Mouse (Mus musculus) erythroblast, adult 5-6 weeks (primary cell): ENCODE measurements around the gene Ifit3b. TPM values are rescaled to one million over a fixed set of nuclear protein-coding genes. Genes with fewer than 3 reads are reported as not detected.
A peak's percentile ranks its signal among the peaks of the same experiment; 100 is the strongest.
"Not testable (repeated sequence)": the region's sequence is repeated elsewhere in the genome, so short reads cannot be mapped to it uniquely, and the experiment has no call there.

Experiments used
- ATAC-seq: replicated peaks from 2 replicates; pipeline ENCODE4 v1.8.0; 2016; ENCODE audit warnings: moderate number of reproducible peaks, mild to moderate bottlenecking, moderate TSS enrichment, inconsistent platforms; ENCODE audit not compliant: poor library complexity, low FRiP score, severe bottlenecking
- total RNA-seq, 2 experiments: library from RNA; stranded (forward) in 1 of 2; stranded (reverse) in 1 of 2; fragments of 150-400 nt in 1 of 2; fragments of 200-764, 138-1000 nt in 1 of 2; gene quantifications; 2 replicates each; pipeline versions ENCODE4 v1.2.3 to v1.2.4; 2015 to 2017; ENCODE audit warnings: low replicate concordance in 2 of 2

The Ifit3b gene
- not detected in 2 replicates for total RNA-seq (2015; ENCODE audit: low replicate concordance)
- 0.56 and 0.77 TPM in 2 replicates for total RNA-seq (2017; ENCODE audit: low replicate concordance)

- ATAC-seq, result not testable (repeated sequence)
Observed at GRCm38 (mm10) chr19:34607237-34608051, at the start of gene Ifit3b. TSS of gene Ifit3b (plus strand) at chr19:34607970.

DNA sequence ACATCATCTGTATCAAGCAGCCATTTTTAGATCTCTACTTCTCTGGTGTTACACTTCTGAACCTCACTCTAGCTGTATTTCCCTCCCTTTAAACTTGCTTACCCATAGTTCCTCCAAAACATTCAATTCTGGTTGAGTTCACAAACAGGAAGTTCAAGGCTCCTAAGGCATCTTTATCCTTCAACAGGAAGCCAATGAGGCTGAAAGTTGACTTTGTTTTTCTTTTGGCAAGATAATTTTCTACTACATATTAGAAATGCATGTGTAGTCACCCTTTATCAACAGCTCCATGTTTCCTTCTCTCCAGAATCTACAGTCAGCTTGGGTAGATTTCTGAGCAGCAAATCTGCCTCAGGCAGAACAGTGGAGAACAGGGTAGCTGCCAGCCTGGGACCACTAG is 45.2 kb upstream of the Ifit3b start:
- no peak for ATAC-seq

- ATAC-seq, result no peak
Observed at GRCm38 (mm10) chr19:34566178-34566784, 41.5 kb upstream of the Ifit3b start.

DNA sequence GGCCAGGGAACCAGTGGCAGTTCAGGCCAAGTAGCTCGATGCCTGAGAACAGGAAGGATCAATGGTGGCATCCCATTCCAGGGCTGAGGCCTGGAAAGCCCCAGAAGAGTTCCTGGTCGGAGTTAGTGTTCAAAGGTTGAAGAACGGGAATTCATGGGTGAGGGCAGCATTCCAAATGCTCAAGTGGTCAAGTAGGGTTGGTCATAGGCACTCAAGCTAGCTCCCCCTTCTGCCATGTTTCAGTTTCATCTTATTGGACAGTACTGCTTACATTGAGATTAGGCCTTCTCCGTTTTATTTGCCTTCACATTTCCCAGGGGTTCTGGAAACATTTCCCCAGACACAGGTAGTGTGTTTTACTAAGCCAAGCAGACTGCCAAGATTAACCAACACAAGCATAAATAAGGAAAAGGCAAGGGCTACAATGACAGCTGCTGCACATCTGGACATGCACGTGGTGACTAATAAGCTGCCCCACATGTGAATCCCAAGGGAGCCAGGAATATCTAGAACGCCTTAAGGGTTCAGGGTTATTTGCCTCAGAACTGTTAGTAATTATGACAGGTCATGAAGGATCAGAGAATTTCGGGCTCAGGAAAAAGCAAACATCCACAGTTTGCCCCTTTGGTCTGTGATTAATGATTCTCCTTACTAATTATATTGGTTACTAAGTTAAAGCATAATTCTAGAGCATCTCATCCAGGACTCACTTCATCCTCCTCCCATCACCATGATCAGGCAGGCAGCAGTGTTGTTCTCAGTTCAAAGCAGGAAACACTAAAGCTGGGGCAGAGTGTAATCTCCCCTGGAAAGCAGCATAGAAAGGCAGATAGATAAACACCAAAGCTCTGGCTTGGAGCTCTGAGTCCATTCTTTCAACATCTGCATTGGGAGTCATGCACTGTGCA is 38.5 kb upstream of the Ifit3b start:
- no peak for ATAC-seq

- ATAC-seq, result no peak
Observed at GRCm38 (mm10) chr19:34569896-34570476, 37.8 kb upstream of the Ifit3b start.

- no peak for ATAC-seq
Observed at GRCm38 (mm10) chr19:34571080-34571479, 36.7 kb upstream of the Ifit3b start.

DNA sequence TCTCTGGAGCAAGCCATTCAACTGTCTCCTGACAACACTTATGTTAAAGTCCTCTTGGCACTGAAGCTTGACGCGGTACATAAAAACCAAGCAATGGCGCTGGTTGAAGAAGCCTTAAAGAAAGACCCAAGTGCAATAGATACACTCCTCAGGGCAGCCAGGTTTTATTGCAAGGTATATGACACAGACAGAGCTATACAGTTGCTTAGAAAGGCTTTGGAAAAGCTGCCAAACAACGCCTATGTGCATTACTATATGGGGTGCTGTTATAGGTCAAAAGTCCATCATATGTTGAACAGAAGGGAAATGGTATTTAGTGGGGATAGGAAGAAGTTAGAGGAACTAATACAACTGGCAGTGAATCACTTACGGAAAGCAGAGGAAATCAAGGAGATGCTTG is 34.1 kb upstream of the Ifit3b start:
- ATAC-seq, result no peak

GRCm38 (mm10) chr19:34577121-34577520 is 30.6 kb upstream of the Ifit3b start:
- no peak for ATAC-seq

GRCm38 (mm10) chr19:34582696-34583095 is 25.1 kb upstream of the Ifit3b start:
- ATAC-seq, result not testable (repeated sequence)

DNA sequence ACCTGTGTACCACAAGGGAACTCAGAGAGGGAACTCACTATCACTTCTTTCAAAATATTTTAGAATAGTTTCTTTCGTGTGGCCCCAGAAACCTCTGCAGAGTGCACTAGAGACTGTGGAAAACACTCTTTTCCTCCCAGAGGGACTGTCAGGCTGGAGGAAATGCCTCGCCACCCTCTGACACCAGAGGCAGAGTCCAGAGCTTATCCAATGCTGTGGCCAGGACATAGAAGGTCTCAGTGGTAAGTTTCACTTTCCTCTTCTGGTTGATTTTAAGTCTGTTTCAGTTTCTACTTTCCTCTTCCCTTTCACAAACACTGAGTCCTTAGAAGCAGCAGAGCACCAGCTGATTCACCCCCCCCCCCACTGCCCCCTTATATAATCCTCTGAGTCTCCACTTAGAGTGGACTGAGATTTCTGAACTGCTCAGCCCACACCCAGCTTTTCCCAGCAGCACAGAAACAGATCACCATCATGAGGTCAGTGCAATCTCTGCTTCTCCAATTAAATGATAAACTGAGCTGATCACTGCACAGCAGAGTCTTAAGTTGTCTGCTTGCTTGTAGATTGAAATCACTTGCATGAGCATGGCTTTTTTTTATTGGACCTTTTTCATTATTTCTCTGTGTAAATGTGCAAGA is 24.5 kb upstream of the Ifit3b start, which contains the start of gene Ifit3:
Gene Ifit3, plus strand, starts transcription at position 406 of the 641 bp plus-strand sequence.
- ATAC-seq, result not testable (repeated sequence)

DNA sequence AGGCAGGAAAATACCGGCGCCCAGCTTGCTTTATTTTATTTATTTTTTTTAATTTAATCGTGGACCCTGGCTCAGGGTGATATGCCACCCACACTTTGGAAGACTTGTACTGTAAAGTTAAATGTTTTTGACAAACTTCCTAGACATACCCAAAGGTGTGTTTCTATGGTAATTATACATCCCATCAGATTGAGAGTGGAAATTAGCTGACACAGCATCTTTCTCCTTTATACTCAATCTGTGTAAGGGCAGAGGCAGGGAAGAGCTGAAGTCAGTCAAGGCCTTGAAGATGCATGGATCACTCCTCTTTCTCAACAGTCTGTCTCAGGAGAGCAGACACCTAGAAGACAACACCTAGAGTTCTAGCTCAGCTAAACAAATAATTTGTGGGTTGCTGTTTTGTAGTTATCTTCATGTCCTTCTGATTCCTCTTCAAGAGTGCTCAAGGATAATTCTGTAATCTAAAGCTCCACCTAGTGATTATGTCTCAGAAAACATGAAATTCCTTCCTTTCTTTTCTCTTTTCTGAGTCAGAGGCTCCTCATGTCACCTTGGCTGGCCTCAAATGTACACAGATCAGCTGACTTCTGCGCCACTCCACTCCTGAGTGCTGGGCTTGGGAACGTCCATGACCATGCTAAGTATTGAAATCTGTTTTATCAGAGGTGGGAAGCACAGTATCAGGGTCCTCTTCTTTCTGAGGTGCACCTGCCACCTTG is 21.9 kb upstream of the Ifit3b start:
- ATAC-seq, result not testable (repeated sequence)

GRCm38 (mm10) chr19:34587898-34588692 is 19.7 kb upstream of the Ifit3b start:
- not testable (repeated sequence) for ATAC-seq

DNA sequence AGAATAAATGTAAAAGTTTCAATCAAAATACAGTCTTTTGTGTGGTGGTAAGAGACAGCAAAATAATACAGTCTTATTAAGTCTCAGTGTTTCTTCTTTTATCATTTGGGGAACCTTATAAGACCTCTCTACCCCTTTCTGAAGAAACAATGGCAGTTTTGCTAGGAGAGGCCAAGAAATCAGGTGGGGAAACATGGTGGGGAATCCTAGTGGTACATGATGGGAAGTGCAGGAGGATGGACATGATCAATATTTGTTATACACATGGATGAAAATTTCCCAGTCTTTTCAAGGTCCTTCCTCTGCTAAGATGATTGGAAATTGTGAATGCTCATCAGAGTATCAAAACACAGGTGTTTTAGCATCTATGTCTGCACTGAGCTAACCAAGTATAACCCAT is 18.8 kb upstream of the Ifit3b start:
- ATAC-seq, result peak; percentile 14; the same call in 1 of the 2 replicates

DNA sequence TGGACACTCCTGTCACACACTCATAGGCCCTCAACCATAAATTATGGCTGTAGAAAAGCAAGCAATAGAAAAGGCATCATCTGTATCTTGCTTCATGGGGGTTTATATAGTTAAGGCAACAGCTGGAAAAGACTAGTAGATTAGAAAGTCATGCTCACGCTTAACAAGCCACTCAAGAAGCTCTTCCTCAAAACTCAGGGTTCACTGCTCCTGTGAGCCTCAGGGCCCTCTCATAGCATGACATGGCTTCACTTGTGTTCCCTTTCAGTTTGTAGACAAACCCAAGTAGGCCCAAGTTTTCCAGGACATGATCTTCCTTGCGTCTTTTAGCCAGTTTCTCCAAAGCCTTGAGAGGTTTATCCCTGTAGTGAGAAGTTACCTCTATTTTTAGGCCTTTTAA is 14.3 kb upstream of the Ifit3b start:
- ATAC-seq, result no peak

DNA sequence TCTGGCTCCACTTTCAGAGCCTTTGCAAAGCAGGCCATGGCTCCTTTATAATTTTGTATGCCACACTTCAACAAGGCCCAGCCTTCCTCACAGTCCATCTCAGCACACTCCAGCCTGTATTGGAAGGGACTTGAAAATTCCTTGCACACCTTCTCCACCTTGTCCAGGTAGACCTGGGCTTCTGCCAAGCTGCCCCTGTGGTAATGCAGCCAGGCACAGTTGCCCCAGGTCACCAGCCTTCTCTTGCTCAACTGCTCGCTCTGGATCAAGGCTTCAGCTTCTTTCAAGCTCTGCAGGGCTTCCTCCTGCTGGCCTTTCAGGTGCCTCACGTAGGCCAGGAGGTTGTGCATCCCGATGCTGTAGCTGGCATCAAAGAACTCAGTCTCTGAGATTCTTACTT is 13.2 kb upstream of the Ifit3b start:
- not testable (repeated sequence) for ATAC-seq

- no peak for ATAC-seq
Observed at GRCm38 (mm10) chr19:34596811-34597210, 11.0 kb upstream of the Ifit3b start.

DNA sequence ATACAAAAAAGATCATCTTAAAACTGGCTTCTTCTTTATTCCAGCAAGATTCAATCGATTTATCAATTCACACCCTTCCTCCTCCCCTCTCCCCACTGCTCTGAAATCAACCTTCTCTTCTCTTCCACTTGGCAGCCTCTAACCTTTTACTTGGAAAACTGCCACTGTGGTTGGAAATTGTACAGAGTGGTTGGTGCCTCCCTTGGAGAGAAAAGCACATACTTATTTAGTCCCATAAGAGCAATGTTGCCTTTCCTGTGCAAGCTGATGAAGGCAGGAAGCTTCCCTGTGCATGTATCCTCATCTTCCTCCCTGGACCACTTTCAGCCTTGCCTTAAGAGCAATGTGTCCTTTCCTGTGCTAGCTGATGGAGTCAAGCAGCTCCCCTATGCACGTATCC is 9.4 kb upstream of the Ifit3b start:
- no peak for ATAC-seq

- not testable (repeated sequence) for ATAC-seq
Observed at GRCm38 (mm10) chr19:34599250-34599649, 8.5 kb upstream of the Ifit3b start.
